Mouse (Mus musculus): ENCODE data around the gene 9330182L06Rik. TPM values are rescaled to one million over a fixed set of nuclear protein-coding genes. Genes with fewer than 3 reads are reported as not detected.

Gene 9330182L06Rik
- polyA plus RNA-seq, 1 experiment from 2014 or later: 11.1 TPM

DNA sequence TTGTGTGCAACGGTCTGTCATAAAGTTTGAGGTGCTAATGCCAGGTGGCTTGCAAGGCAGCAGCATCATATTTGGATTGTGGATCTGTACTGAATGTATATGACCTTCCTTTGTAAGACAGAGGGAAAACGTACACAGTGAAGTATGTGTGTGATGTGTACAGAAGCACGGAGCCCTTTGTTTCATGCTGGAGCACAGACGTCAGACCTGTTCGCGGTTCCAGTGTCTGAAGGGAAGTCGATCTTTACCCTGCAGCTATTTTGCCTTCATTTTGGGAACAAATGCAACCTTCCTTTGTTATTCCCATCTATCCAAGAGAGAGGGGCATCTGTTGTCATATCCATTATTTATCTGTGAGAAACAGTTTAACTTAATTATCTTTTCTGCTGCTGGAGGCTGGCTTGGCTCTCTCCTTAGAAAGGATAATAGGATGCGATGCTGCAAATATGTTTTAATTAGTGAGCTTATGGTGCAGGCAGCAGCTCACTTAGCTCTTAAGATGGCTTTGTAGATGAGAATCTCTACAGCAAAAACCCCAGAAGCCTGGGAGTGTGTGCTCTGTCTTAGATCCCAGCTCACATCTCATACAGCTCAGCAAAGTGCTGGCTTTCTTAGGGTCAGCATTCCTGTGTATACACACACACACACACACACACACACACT lies 73.7 kb downstream of the 9330182L06Rik start:
- Histone ChIP-seq H3K9ac (replicated peaks) (no peak overlapping the region; the same call in 1 of the 2 replicates), H3K4me3 (replicated peaks) (no peak overlapping the region), H3K27ac (peak overlapping the region; percentile 87), H3K9me3 (no peaks in the 10 kb centered on the region), H3K4me1 (replicated peaks) (peaks cover 22% of the 10 kb centered on the region), H3K27me3 (no peaks in the 10 kb centered on the region), H3K4me2 (replicated peaks) (no peak overlapping the region), H3K36me3 (no peaks in the 10 kb centered on the region)
- 39% methylated on average over 8 of the region's 8 CpGs for WGBS
- peak; percentile 88 for ATAC-seq

DNA sequence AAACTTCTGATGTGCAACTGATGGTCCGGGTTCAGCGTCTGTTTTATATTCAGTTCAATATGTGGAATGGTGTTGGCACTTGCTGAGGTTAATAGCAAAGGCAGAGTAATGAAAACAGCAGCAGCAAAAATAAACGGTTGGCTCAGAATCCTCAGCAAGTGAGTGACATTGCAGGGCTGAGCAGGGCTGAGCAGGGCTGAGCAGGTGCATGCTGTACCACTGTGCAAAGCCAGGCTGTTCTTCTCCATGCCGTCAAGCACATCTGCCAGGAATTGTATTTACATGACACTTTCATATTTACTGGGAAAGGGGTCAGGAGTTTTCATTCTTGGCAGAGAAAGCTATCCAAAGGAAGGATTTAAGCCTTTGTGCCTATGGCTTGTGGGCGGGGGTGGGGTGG lies 78.7 kb downstream of the 9330182L06Rik start:
- Histone ChIP-seq H3K4me2 (replicated peaks) (no peak overlapping the region), H3K27ac (peak overlapping the region; percentile 84), H3K27me3 (no peaks in the 10 kb centered on the region), H3K4me3 (replicated peaks) (no peak overlapping the region), H3K9ac (replicated peaks) (no peak overlapping the region), H3K9me3 (no peaks in the 10 kb centered on the region), H3K4me1 (replicated peaks) (peaks cover 31% of the 10 kb centered on the region), H3K36me3 (no peaks in the 10 kb centered on the region)
- 44% methylated on average over 5 of the region's 5 CpGs for WGBS
- ATAC-seq: peak; percentile 89

DNA sequence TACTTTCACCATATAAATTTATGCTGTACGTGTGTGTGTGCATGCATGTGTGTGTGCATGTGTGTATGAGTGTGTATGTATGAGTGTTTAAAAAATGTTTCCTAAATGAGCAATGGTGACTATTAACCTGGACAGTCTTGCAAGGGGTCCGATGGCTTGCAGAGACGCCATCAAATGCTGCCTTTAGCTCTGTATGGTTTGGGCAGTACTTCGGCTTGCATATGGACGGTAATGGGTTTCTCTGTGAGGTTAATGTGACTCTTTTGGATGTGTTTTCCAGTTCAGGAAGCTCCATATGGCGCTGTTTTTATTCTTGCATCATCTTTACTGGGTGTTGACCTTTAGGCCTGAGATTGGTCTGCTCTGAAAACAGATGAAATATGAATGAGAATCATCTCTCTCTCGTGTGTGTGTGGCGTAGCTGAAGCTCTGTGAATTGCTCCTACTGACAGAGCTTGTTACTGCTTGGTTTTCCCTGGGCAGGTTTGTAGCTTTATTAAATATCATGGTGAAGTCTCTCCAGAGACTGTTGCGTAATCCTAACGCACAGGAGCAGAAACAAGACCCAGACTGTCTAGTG lies 79.2 kb downstream of the 9330182L06Rik start:
- 60% methylated on average over 10 of the region's 10 CpGs for WGBS
- peak overlapping the region; percentile 84 for H3K27ac ChIP-seq
- ATAC-seq: peak; percentile 70

DNA sequence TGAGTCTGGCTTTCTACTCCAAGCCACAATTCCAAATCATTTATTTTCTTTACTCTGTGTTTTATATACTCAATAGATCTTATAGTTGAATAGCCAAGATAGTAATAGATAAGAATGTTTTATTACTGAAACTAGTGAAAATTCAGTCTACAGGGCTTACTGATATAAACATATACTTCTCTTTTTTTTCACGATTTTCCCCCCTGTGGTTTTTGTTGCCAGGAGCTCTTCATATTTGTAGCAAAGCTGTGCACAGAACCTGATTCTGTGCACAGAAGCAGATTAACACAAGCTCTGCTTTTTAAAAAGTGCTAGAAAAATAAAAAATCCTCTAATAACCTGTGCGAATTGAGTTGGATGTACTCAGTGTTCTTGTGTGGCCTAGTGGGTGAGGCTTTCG lies 79.7 kb downstream of the 9330182L06Rik start:
- Histone ChIP-seq H3K27me3 (no peaks in the 10 kb centered on the region), H3K27ac (peak overlapping the region; percentile 84), H3K36me3 (no peaks in the 10 kb centered on the region), H3K4me2 (replicated peaks) (0 out of 2 replicates have a peak overlapping the region, but pooled peaks have one; percentile 2), H3K4me3 (replicated peaks) (no peak overlapping the region), H3K4me1 (replicated peaks) (peaks cover 27% of the 10 kb centered on the region), H3K9me3 (no peaks in the 10 kb centered on the region), H3K9ac (replicated peaks) (0 out of 2 replicates have a peak overlapping the region, but pooled peaks have one; percentile 14)
- ATAC-seq: no peak
- 83% methylated on average over 3 of the region's 3 CpGs for WGBS

More for the DNA sequence above, 79.2 kb downstream of the 9330182L06Rik start:
- Histone ChIP-seq H3K4me3 (replicated peaks) (no peak overlapping the region), H3K9me3 (no peaks in the 10 kb centered on the region), H3K27me3 (no peaks in the 10 kb centered on the region), H3K4me2 (replicated peaks) (peak overlapping the region; percentile 2; the same call in 1 of the 2 replicates), H3K9ac (replicated peaks) (no peak overlapping the region), H3K36me3 (no peaks in the 10 kb centered on the region), H3K4me1 (replicated peaks) (peaks cover 27% of the 10 kb centered on the region)

DNA sequence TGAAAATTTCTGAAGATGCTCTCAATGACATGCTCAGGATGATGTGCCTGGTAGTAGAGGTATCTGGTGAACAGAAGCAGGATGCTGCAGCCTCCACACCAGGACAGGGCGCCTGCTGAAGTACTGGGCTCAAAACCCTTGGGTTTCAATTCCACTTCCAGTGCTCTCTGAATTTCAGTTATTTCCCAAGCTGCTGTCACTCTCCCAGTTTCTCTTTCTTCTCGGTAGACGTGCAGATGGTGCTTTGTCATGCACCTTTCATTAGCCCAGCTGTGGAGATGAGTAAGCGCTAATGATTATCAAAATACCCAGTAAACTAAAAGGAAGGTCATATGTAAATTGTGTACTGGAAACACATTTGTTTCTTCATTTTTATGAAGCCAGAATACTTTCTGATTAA lies 80.6 kb downstream of the 9330182L06Rik start:
- ATAC-seq: no peak
- WGBS: 54% methylated on average over 4 of the region's 4 CpGs
- no peaks in the 10 kb centered on the region for H3K36me3 ChIP-seq

DNA sequence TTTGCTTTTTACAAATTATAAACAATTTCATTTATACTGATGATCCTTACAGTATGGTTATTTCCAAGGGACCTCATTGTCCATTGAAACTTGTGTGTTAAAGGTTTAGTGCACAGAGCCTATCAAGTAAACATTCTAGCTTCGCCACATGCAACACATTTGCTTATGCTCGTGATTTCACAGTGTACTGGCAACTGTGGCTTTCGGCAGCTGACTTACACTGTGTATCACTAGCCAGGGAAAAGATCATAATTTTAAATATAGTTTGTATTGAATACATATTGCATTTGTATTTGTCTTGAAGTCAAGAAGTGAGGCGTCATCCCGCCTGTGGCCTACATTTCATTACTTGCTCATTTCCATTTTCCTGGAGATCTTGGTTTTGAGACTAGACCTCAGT lies 86.2 kb downstream of the 9330182L06Rik start:
- H3K27ac ChIP-seq: no peak overlapping the region
- H3K36me3 ChIP-seq: no peaks in the 10 kb centered on the region
- no peak overlapping the region for H3K9ac ChIP-seq (replicated peaks)
- H3K4me1 ChIP-seq (replicated peaks): 0 out of 2 replicates have a peak, but pooled peaks cover 4% of the 10 kb centered on the region
- no peak overlapping the region for H3K4me3 ChIP-seq (replicated peaks)
- no peaks in the 10 kb centered on the region for H3K27me3 ChIP-seq
- no peaks in the 10 kb centered on the region for H3K9me3 ChIP-seq
- 81% methylated on average over 5 of the region's 5 CpGs for WGBS
- ATAC-seq: no peak
- no peak overlapping the region for H3K4me2 ChIP-seq (replicated peaks)

More for the DNA sequence above, 80.6 kb downstream of the 9330182L06Rik start:
- 0 out of 2 replicates have a peak overlapping the region, but pooled peaks have one; percentile 21 for H3K27ac ChIP-seq
- no peak overlapping the region for H3K9ac ChIP-seq (replicated peaks)
- H3K4me3 ChIP-seq (replicated peaks): no peak overlapping the region
- peaks cover 27% of the 10 kb centered on the region for H3K4me1 ChIP-seq (replicated peaks)
- H3K9me3 ChIP-seq: no peaks in the 10 kb centered on the region
- H3K27me3 ChIP-seq: no peaks in the 10 kb centered on the region
- no peak overlapping the region for H3K4me2 ChIP-seq (replicated peaks)

DNA sequence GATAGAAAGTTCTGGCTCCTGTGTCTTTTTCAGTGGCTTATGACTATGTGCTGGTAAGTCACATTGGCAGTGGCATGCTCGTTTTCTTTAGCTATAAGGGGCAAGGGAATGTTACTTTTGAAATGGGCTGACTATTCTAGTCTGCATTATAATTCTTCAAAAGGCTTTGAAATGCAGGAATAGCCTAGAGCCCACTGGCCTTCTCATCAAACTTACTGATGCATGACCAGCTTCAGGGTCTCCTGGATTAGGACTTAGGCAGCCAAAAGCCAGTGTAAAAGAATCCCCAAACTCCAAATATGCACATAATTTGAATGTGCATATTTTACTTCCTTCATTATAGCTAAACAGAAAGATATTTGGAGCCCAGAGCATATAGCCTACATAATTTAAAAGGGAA lies 86.7 kb downstream of the 9330182L06Rik start:
- Histone ChIP-seq H3K4me3 (replicated peaks) (no peak overlapping the region), H3K4me1 (replicated peaks) (peaks cover 7% of the 10 kb centered on the region), H3K9me3 (no peaks in the 10 kb centered on the region), H3K36me3 (no peaks in the 10 kb centered on the region), H3K9ac (replicated peaks) (no peak overlapping the region), H3K27me3 (no peaks in the 10 kb centered on the region), H3K27ac (no peak overlapping the region), H3K4me2 (replicated peaks) (no peak overlapping the region)
- 0 out of 2 replicates have a peak, but pooled peaks have one; percentile 51 for ATAC-seq
- 3% methylated on average over 1 of the region's 1 CpGs for WGBS

DNA sequence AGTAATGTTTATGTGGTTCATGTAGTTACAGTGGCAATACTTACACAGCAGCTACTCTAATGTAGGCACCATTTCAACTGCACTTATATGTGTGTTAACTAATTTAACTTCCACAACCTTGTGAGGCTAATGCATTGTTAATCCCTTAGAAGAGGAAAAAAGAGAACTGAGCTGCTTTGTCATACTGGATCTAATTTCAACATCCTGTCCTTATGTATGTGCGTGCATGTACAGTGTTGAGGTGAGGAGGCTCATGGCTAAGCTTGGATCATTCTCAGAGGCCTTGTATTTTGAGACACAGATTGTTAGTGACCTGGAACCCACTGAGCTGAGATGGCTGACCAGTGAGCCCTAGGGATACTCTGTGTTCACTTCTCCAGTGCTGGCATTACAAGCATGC lies 88.3 kb downstream of the 9330182L06Rik start:
- Histone ChIP-seq H3K36me3 (no peaks in the 10 kb centered on the region), H3K4me1 (replicated peaks) (peaks cover 19% of the 10 kb centered on the region), H3K27me3 (no peaks in the 10 kb centered on the region), H3K27ac (no peak overlapping the region), H3K9me3 (no peaks in the 10 kb centered on the region), H3K9ac (replicated peaks) (no peak overlapping the region), H3K4me3 (replicated peaks) (no peak overlapping the region), H3K4me2 (replicated peaks) (no peak overlapping the region)
- ATAC-seq: no peak
- WGBS: 94% methylated on average over 1 of the region's 1 CpGs

DNA sequence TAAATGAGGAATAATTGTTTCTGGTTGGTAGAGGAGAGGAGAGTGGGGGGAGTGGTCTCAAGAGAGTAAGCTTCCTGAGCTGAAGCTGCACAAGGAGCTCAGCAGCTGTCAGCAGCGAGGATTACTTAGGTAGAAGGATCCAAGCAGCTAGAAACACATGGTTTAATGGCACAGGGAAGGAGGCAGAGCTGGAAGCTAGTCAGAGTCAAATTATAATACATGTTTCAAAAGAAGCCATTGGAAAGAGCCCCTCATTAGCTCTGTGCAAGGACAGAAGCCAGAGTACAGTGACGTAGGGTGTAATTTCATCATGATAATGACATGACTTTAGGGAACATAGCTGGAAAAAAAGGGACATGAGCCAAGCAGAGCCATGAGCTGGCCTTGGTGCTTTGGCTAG lies 92.2 kb downstream of the 9330182L06Rik start:
- Histone ChIP-seq H3K27me3 (no peaks in the 10 kb centered on the region), H3K9me3 (no peaks in the 10 kb centered on the region), H3K4me3 (replicated peaks) (no peak overlapping the region), H3K9ac (replicated peaks) (no peak overlapping the region), H3K4me2 (replicated peaks) (no peak overlapping the region), H3K36me3 (no peaks in the 10 kb centered on the region), H3K4me1 (replicated peaks) (peaks cover 15% of the 10 kb centered on the region), H3K27ac (peak overlapping the region; percentile 33)
- WGBS: 23% methylated on average over 2 of the region's 2 CpGs
- ATAC-seq: peak; percentile 79

DNA sequence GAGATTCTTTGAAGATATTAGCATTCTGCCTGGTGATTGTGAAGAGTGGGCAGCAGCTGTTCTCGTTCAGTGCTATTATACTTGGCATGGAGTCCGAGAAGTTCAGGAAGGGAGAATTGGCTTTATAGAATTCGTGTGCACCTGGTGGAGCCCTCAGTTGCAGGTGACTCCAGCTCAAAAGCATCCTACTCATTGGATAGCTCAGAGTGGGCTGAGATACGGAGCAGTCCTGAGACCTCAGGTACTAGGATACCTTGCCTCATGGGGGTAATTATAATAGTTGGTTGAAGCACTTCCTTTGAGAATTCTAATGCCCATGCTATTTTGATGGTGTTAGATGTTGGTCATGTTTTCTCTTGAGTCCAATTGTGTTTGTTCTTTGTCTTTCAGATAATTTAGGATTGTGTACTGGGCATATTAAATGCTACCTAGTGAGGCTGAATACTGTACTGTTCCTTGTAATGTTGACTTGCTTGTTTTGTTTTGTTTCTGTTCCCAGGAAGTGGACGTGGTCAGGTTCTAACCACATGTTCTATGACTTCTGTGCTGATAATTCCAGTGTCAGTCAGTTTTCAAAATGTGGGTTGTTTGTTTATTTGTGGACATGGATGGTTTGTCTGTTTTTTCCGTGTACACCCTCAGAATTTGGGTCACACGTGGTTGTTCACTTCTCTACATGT lies 96.2 kb downstream of the 9330182L06Rik start:
- Histone ChIP-seq H3K9ac (replicated peaks) (no peak overlapping the region), H3K9me3 (no peaks in the 10 kb centered on the region), H3K4me3 (replicated peaks) (no peak overlapping the region), H3K27ac (no peak overlapping the region), H3K4me2 (replicated peaks) (no peak overlapping the region), H3K27me3 (no peaks in the 10 kb centered on the region), H3K36me3 (no peaks in the 10 kb centered on the region), H3K4me1 (replicated peaks) (peaks cover 22% of the 10 kb centered on the region)
- 87% methylated on average over 7 of the region's 7 CpGs for WGBS
- no peak for ATAC-seq

DNA sequence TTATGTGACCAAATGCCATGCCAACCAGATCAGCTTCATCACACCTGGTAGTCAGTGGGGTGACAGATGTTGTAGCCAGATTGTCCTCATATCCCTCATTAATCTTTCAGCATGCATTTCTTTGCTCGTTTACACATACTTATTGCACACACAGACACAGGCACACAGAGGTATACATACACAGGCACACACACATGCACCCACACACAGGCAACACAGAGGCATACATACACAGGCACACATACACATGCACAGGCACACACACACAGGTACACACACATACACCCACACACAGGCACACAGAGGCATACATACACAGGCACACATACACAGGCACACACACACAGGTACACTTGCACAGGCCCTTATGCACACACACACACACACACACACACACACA lies 99.0 kb downstream of the 9330182L06Rik start:
- 72% methylated on average over 1 of the region's 1 CpGs for WGBS
- peak; percentile 51; the same call in 1 of the 2 replicates for ATAC-seq

More for the DNA sequence above, 99.0 kb downstream of the 9330182L06Rik start:
- Histone ChIP-seq H3K27me3 (no peaks in the 10 kb centered on the region), H3K4me3 (replicated peaks) (no peak overlapping the region), H3K4me1 (replicated peaks) (0 out of 2 replicates have a peak, but pooled peaks cover 11% of the 10 kb centered on the region), H3K27ac (no peak overlapping the region), H3K9ac (replicated peaks) (no peak overlapping the region), H3K4me2 (replicated peaks) (no peak overlapping the region), H3K9me3 (no peaks in the 10 kb centered on the region), H3K36me3 (no peaks in the 10 kb centered on the region)
